8 mouse cellular contexts compared by ENCODE assay signal in genomic region chr14:79467621-79468020, GRCm38 (mm10). TPM values are rescaled to one million over a fixed set of nuclear protein-coding genes. Genes with fewer than 3 reads are reported as not detected.
DNase-seq lines count a peak whose midpoint lies in the region; ATAC-seq and TF ChIP-seq lines count a peak whose summit lies in the region.
"Had no signal": no experiment of that assay in that cellular context is flagged by ENCODE, and none has a peak within 500 bp of the region (broad histone marks: within the 10 kb centered on the region; RNA-seq: fewer than 3 reads in every experiment).

No protein-coding gene starts in this region.

- no peaks in the 10 kb centered on the region for H3K27me3 ChIP-seq in kidney, embryonic 14.5 days (ENCODE audit: control insufficient read depth, insufficient read depth, low read length)
- no peaks in the 10 kb centered on the region for H3K27me3 ChIP-seq in G1E (ENCODE audit: insufficient read depth, low read length)
- no peaks in the 10 kb centered on the region for H3K27me3 ChIP-seq in heart, postnatal 0 days (ENCODE audit: control insufficient read depth, insufficient read depth, low read length)
- no peaks in the 10 kb centered on the region for H3K27me3 ChIP-seq in limb, embryonic 14.5 days (ENCODE audit: control insufficient read depth, insufficient read depth, low read length)
- H3K27me3 ChIP-seq: liver, embryonic 15.5 days had no signal

- H3K4me1 ChIP-seq in kidney, embryonic 14.5 days (ENCODE audit: control insufficient read depth, insufficient read depth, low read length) = no peaks in the 10 kb centered on the region
- H3K4me1 ChIP-seq in G1E (ENCODE audit: insufficient read depth, low read depth, low read length) = no peaks in the 10 kb centered on the region
- no peaks in the 10 kb centered on the region for H3K4me1 ChIP-seq in heart, postnatal 0 days (ENCODE audit: control insufficient read depth, insufficient read depth)
- H3K4me1 ChIP-seq in limb, embryonic 14.5 days (ENCODE audit: control insufficient read depth, insufficient read depth, low read length) = no peaks in the 10 kb centered on the region
- H3K4me1 ChIP-seq: liver, embryonic 15.5 days had no signal

- peaks cover 76% of the 10 kb centered on the region for H3K36me3 ChIP-seq in kidney, embryonic 14.5 days (ENCODE audit: control insufficient read depth, insufficient read depth, low read length)
- H3K36me3 ChIP-seq in G1E (replicated peaks) = peaks cover 85% of the 10 kb centered on the region
- H3K36me3 ChIP-seq in heart, postnatal 0 days (replicated peaks; ENCODE audit: control insufficient read depth, insufficient read depth, low read length) = peaks cover 84% of the 10 kb centered on the region
- peaks cover 87% of the 10 kb centered on the region for H3K36me3 ChIP-seq in limb, embryonic 14.5 days (ENCODE audit: control insufficient read depth, insufficient read depth, low read length)

- no peak overlapping the region for H3K9ac ChIP-seq in kidney, embryonic 14.5 days (ENCODE audit: low read depth, low read length)
- no peak overlapping the region for H3K9ac ChIP-seq in heart, postnatal 0 days (replicated peaks; ENCODE audit: low read depth, low read length)
- no peak overlapping the region for H3K9ac ChIP-seq in limb, embryonic 14.5 days (ENCODE audit: low read depth, low read length, severe bottlenecking)
- H3K9ac ChIP-seq: liver, embryonic 15.5 days had no signal

- no peak overlapping the region for H3K4me2 ChIP-seq in kidney, embryonic 14.5 days (replicated peaks; ENCODE audit: low read depth, low read length)
- no peak overlapping the region for H3K4me2 ChIP-seq in heart, postnatal 0 days (ENCODE audit: low read depth, low read length)
- H3K4me2 ChIP-seq in limb, embryonic 14.5 days (replicated peaks; ENCODE audit: low read depth, low read length, severe bottlenecking) = no peak overlapping the region
- H3K4me2 ChIP-seq: liver, embryonic 15.5 days had no signal

- peak; percentile 65 for DNase-seq in kidney, adult 18-20 months
- DNase-seq in G1E (ENCODE audit: low spot score) = no peak
- peak; percentile 78 for DNase-seq in adrenal gland, postnatal 14 days
- DNase-seq in heart, postnatal 0 days (ENCODE audit: low spot score) = peak; percentile 60
- DNase-seq in limb, embryonic 14.5 days (ENCODE audit: low spot score) = peak; percentile 65
- DNase-seq in right cerebral cortex, postnatal 4 days = peak; percentile 76

- no peak for TF ChIP-seq EP300 in heart, postnatal 0 days (IDR thresholded peaks at IDR 0.05; ENCODE audit: low read depth)

- no peak for TF ChIP-seq POLR2A in limb, embryonic 14.5 days (IDR thresholded peaks at IDR 0.05; ENCODE audit: borderline replicate concordance, extremely low read depth, insufficient read depth, insufficient read length)

- 31% methylated on average over 3 of the region's 3 CpGs for WGBS in kidney, embryonic 14.5 days
- WGBS in heart, postnatal 0 days = 13% methylated on average over 3 of the region's 3 CpGs
- 36% methylated on average over 3 of the region's 3 CpGs for WGBS in limb, embryonic 14.5 days

- H3K9me3 ChIP-seq in kidney, embryonic 14.5 days (ENCODE audit: control insufficient read depth, low read length) = no peaks in the 10 kb centered on the region
- H3K9me3 ChIP-seq in G1E (replicated peaks) = no peaks in the 10 kb centered on the region
- no peaks in the 10 kb centered on the region for H3K9me3 ChIP-seq in heart, postnatal 0 days (replicated peaks; ENCODE audit: control insufficient read depth, low read length)
- no peaks in the 10 kb centered on the region for H3K9me3 ChIP-seq in limb, embryonic 14.5 days (ENCODE audit: control insufficient read depth, low read length)
- H3K9me3 ChIP-seq: liver, embryonic 15.5 days had no signal

- peak; percentile 30; the same call in 1 of the 2 replicates for TF ChIP-seq CTCF in G1E (IDR thresholded peaks at IDR 0.05; ENCODE audit: low read depth, low read length)
- TF ChIP-seq CTCF in heart, postnatal 0 days (IDR thresholded peaks at IDR 0.05; ENCODE audit: low read depth) = peak; percentile 80

- no peak overlapping the region for H3K27ac ChIP-seq in kidney, embryonic 14.5 days (ENCODE audit: low read depth, low read length)
- H3K27ac ChIP-seq in heart, postnatal 0 days (ENCODE audit: low read depth) = no peak overlapping the region
- H3K27ac ChIP-seq in limb, embryonic 14.5 days (replicated peaks; ENCODE audit: low read depth, low read length) = no peak overlapping the region
- H3K27ac ChIP-seq: liver, embryonic 15.5 days had no signal

- ATAC-seq in kidney, embryonic 14.5 days (ENCODE audit: low FRiP score, low TSS enrichment) = no peak
- peak; percentile 52; the same call in 1 of the 2 replicates for ATAC-seq in G1E (ENCODE audit: extremely low read depth, insufficient number of reproducible peaks, low FRiP score, poor library complexity, severe bottlenecking)
- ATAC-seq in heart, postnatal 0 days (ENCODE audit: insufficient read depth, low read depth) = no peak
- no peak for ATAC-seq in limb, embryonic 14.5 days (ENCODE audit: low FRiP score, low read depth)

- no peak overlapping the region for H3K4me3 ChIP-seq in kidney, embryonic 14.5 days (ENCODE audit: low read length)
- H3K4me3 ChIP-seq in G1E (ENCODE audit: low read depth, low read length) = no peak overlapping the region
- no peak overlapping the region for H3K4me3 ChIP-seq in heart, postnatal 0 days (ENCODE audit: low read depth, low read length)
- H3K4me3 ChIP-seq in limb, embryonic 14.5 days (replicated peaks; ENCODE audit: low read length) = no peak overlapping the region
- H3K4me3 ChIP-seq: liver, embryonic 15.5 days had no signal

RNA-seq across cellular contexts. Expression of gene Elf1, which starts 13.4 kb away (rescaled TPM):
- 13.9 and 18.5 TPM in 2 replicates for polyA plus RNA-seq in kidney, embryonic 14.5 days (2014; fragmentation: Nextera tagmentation; extraction: Ambion mirVana)
- 77.0 and 79.0 TPM in 2 replicates for total RNA-seq in G1E (2014; fragmentation: Nextera tagmentation)
- 127 and 141 TPM in 2 replicates for total RNA-seq in G1E (2017)
- polyA plus RNA-seq in G1E (2012) = 4.7 and 6.3 TPM in 2 replicates
- 23.6 and 33.8 TPM in 2 replicates for total RNA-seq in adrenal gland, postnatal 14 days (2021)
- 11.0 and 13.2 TPM in 2 replicates for total RNA-seq in heart, postnatal 0 days (2014; rRNA removed; ENCODE audit: low replicate concordance)
- polyA plus RNA-seq in heart, postnatal 0 days (2015; fragmentation: Nextera tagmentation; extraction: Ambion mirVana) = 7.0 and 7.4 TPM in 2 replicates
- polyA plus RNA-seq in limb, embryonic 14.5 days (2012; rRNA removed) = 12.7 and 15.3 TPM in 2 replicates
- 15.8 and 18.7 TPM in 2 replicates for polyA plus RNA-seq in limb, embryonic 14.5 days (2014; fragmentation: Nextera tagmentation; extraction: Ambion mirVana)

RNA-seq across cellular contexts. Expression of gene Wbp4, which starts 13.7 kb away (rescaled TPM):
- polyA plus RNA-seq in kidney, embryonic 14.5 days (2014; fragmentation: Nextera tagmentation; extraction: Ambion mirVana) = 47.1 and 64.8 TPM in 2 replicates
- total RNA-seq in G1E (2014; fragmentation: Nextera tagmentation) (82.6 and 83.6 TPM in 2 replicates), G1E (2017) (101 and 110 TPM in 2 replicates)
- polyA plus RNA-seq in G1E (2012) = 8.8 and 9.5 TPM in 2 replicates
- 34.3 and 38.9 TPM in 2 replicates for total RNA-seq in adrenal gland, postnatal 14 days (2021)
- 9.5 and 10.0 TPM in 2 replicates for total RNA-seq in heart, postnatal 0 days (2014; rRNA removed; ENCODE audit: low replicate concordance)
- 26.6 and 27.2 TPM in 2 replicates for polyA plus RNA-seq in heart, postnatal 0 days (2015; fragmentation: Nextera tagmentation; extraction: Ambion mirVana)
- polyA plus RNA-seq in limb, embryonic 14.5 days (2012; rRNA removed) = 16.5 and 22.6 TPM in 2 replicates
- 44.1 and 47.2 TPM in 2 replicates for polyA plus RNA-seq in limb, embryonic 14.5 days (2014; fragmentation: Nextera tagmentation; extraction: Ambion mirVana)

RNA-seq across cellular contexts. Expression of gene Kbtbd6, which starts 16.0 kb away (rescaled TPM):
- 2.9 and 3.2 TPM in 2 replicates for polyA plus RNA-seq in kidney, embryonic 14.5 days (2014; fragmentation: Nextera tagmentation; extraction: Ambion mirVana)
- total RNA-seq in G1E (2014; fragmentation: Nextera tagmentation) (0.68 and 1.2 TPM in 2 replicates), G1E (2017) (5.3 and 6.0 TPM in 2 replicates)
- 1.1 and 1.5 TPM in 2 replicates for polyA plus RNA-seq in G1E (2012)
- total RNA-seq in adrenal gland, postnatal 14 days (2021) = 0.70 and 0.75 TPM in 2 replicates
- total RNA-seq in heart, postnatal 0 days (2014; rRNA removed; ENCODE audit: low replicate concordance) = 0.23 and 1.2 TPM in 2 replicates
- 0.48 and 0.58 TPM in 2 replicates for polyA plus RNA-seq in heart, postnatal 0 days (2015; fragmentation: Nextera tagmentation; extraction: Ambion mirVana)
- polyA plus RNA-seq in limb, embryonic 14.5 days (2012; rRNA removed) = 2.1 and 2.4 TPM in 2 replicates
- 2.1 and 2.5 TPM in 2 replicates for polyA plus RNA-seq in limb, embryonic 14.5 days (2014; fragmentation: Nextera tagmentation; extraction: Ambion mirVana)

RNA-seq across cellular contexts. Expression of gene Kbtbd7, which starts 41.3 kb away (rescaled TPM):
- polyA plus RNA-seq in kidney, embryonic 14.5 days (2014; fragmentation: Nextera tagmentation; extraction: Ambion mirVana) = 9.0 and 15.6 TPM in 2 replicates
- total RNA-seq in G1E (2014; fragmentation: Nextera tagmentation) (24.7 and 24.9 TPM in 2 replicates), G1E (2017) (14.5 and 17.6 TPM in 2 replicates)
- polyA plus RNA-seq in G1E (2012) = 3.7 and 4.3 TPM in 2 replicates
- total RNA-seq in adrenal gland, postnatal 14 days (2021) = 8.7 and 10.0 TPM in 2 replicates
- total RNA-seq in heart, postnatal 0 days (2014; rRNA removed; ENCODE audit: low replicate concordance) = 12.2 and 18.8 TPM in 2 replicates
- 5.5 and 5.8 TPM in 2 replicates for polyA plus RNA-seq in heart, postnatal 0 days (2015; fragmentation: Nextera tagmentation; extraction: Ambion mirVana)
- polyA plus RNA-seq in limb, embryonic 14.5 days (2012; rRNA removed) = 9.8 and 11.4 TPM in 2 replicates
- 14.0 and 19.0 TPM in 2 replicates for polyA plus RNA-seq in limb, embryonic 14.5 days (2014; fragmentation: Nextera tagmentation; extraction: Ambion mirVana)
